Mouse (Mus musculus) layer of hippocampus, adult 8-10 months (tissue): ENCODE results near the gene 0610030E20Rik. TPM values are rescaled to one million over a fixed set of nuclear protein-coding genes. Genes with fewer than 3 reads are reported as not detected.

Source experiments
- DNase-seq, 2 experiments: peaks; one replicate each; pipeline ENCODE4 v3.0.0; 2022; ENCODE audit warnings: low spot score in 2 of 2
- total RNA-seq, 4 experiments: library from RNA; stranded (reverse); gene quantifications; 2 replicates each; pipeline ENCODE4 v1.2.4; 2022

0610030E20Rik gene
- 10 to 100 TPM; 15.6 to 19.6 (median 18.1) TPM for total RNA-seq

- peak in 1 of 2 experiments; percentile 76 for DNase-seq
These were observed at the start of gene 0610030E20Rik for GRCm38 (mm10) chr6:72347166-72347941. Gene 0610030E20Rik, plus strand, starts transcription at chr6:72347317.

- no peak for DNase-seq
These were observed 49.3 kb upstream of the 0610030E20Rik start for GRCm38 (mm10) chr6:72297825-72298224.

GRCm38 (mm10) chr6:72302349-72302925 is 44.7 kb upstream of the 0610030E20Rik start:
- DNase-seq = no peak

GRCm38 (mm10) chr6:72303510-72303909 is 43.6 kb upstream of the 0610030E20Rik start:
- no peak for DNase-seq

- no peak for DNase-seq
These were observed 34.9 kb upstream of the 0610030E20Rik start for GRCm38 (mm10) chr6:72312198-72312597.

- DNase-seq = no peak
These were observed 33.8 kb upstream of the 0610030E20Rik start for GRCm38 (mm10) chr6:72313124-72313867.

- no peak for DNase-seq
These were observed 31.7 kb upstream of the 0610030E20Rik start for GRCm38 (mm10) chr6:72315384-72315783.

GRCm38 (mm10) chr6:72316044-72316443 is 31.1 kb upstream of the 0610030E20Rik start:
- DNase-seq = no peak

- DNase-seq = no peak
These were observed 28.7 kb upstream of the 0610030E20Rik start for GRCm38 (mm10) chr6:72318440-72318839.

- peak; percentile 21 to 70 for DNase-seq
These were observed 28.1 kb upstream of the 0610030E20Rik start for GRCm38 (mm10) chr6:72319019-72319418.

GRCm38 (mm10) chr6:72322936-72323335 is 24.2 kb upstream of the 0610030E20Rik start:
- no peak for DNase-seq

- DNase-seq = no peak
These were observed 23.2 kb upstream of the 0610030E20Rik start for GRCm38 (mm10) chr6:72323786-72324508.

GRCm38 (mm10) chr6:72326274-72326673 is 20.8 kb upstream of the 0610030E20Rik start:
- peak in 1 of 2 experiments; percentile 42 for DNase-seq

- DNase-seq = no peak
These were observed 18.1 kb upstream of the 0610030E20Rik start for GRCm38 (mm10) chr6:72329019-72329418.

GRCm38 (mm10) chr6:72330133-72330532 is 17.0 kb upstream of the 0610030E20Rik start:
- no peak for DNase-seq

GRCm38 (mm10) chr6:72333111-72333510 is 14.0 kb upstream of the 0610030E20Rik start:
- no peak for DNase-seq

GRCm38 (mm10) chr6:72340481-72340880 is 6.6 kb upstream of the 0610030E20Rik start:
- no peak for DNase-seq

GRCm38 (mm10) chr6:72344396-72345073 is 2.6 kb upstream of the 0610030E20Rik start:
- DNase-seq = no peak

GRCm38 (mm10) chr6:72345074-72345567 is 2.0 kb upstream of the 0610030E20Rik start, which contains the start of gene Usp39:
Gene Usp39, minus strand, starts transcription at chr6:72345184.
- DNase-seq = peak; percentile 92 to 96

- no peak for DNase-seq
These were observed 1.5 kb upstream of the 0610030E20Rik start for GRCm38 (mm10) chr6:72345633-72346032.

GRCm38 (mm10) chr6:72346261-72346660 is 856 bp upstream of the 0610030E20Rik start:
- DNase-seq = no peak
